Comparison of ENCODE assay signal across 25 mouse cellular contexts in genomic region chr16:4012882-4013570, GRCm38 (mm10). TPM values are rescaled to one million over a fixed set of nuclear protein-coding genes. Genes with fewer than 3 reads are reported as not detected.
A peak's percentile ranks its signal among the peaks of the same experiment; 100 is the strongest.
DNase-seq lines count a peak whose midpoint lies in the region; ATAC-seq and TF ChIP-seq lines count a peak whose summit lies in the region.
"Had no signal": no experiment of that assay in that cellular context is flagged by ENCODE, and none has a peak within 500 bp of the region (broad histone marks: within the 10 kb centered on the region; RNA-seq: fewer than 3 reads in every experiment).

No protein-coding gene starts in this region.

- DNase-seq in cerebellum, adult 9-11 months, result no peak
- no peak for DNase-seq in right cerebral cortex, adult 18-20 months
- no peak for DNase-seq in right cerebral cortex, postnatal 36 days (ENCODE audit: low spot score in 2 of 2)
- DNase-seq: adrenal gland, postnatal 25 days; cerebellum, adult 18-20 months; forebrain, postnatal 0 days; gastrocnemius, postnatal 36 days; heart, postnatal 4 days; kidney, postnatal 36 days; lung, embryonic 14.5 days; lung, postnatal 36 days; right cerebral cortex, postnatal 14 days; thymus, postnatal 14 days had no signal

- peak overlapping the region; percentile 34; the same call in 1 of the 2 replicates for H3K27ac ChIP-seq in bone marrow, adult 2 months (ENCODE audit: control insufficient read depth, insufficient read depth, low read depth, low read length, poor library complexity)
- H3K27ac ChIP-seq in liver, embryonic 12.5 days, result peak overlapping the region; percentile 82
- H3K27ac ChIP-seq: forebrain, embryonic 10.5 days; heart, embryonic 15.5 days; hindbrain, embryonic 14.5 days; limb, embryonic 13.5 days had no signal

- no peaks in the 10 kb centered on the region for H3K36me3 ChIP-seq in liver, embryonic 12.5 days
- H3K36me3 ChIP-seq: forebrain, embryonic 10.5 days; heart, embryonic 15.5 days; limb, embryonic 13.5 days had no signal

- H3K9ac ChIP-seq in liver, embryonic 12.5 days, result peak overlapping the region; percentile 10; the same call in 1 of the 2 replicates
- H3K9ac ChIP-seq: forebrain, postnatal 0 days; heart, embryonic 15.5 days; hindbrain, embryonic 14.5 days; limb, embryonic 13.5 days; lung, embryonic 14.5 days had no signal

- no peak for TF ChIP-seq POLR2A in bone marrow, adult 2 months (IDR thresholded peaks at IDR 0.05; ENCODE audit: borderline replicate concordance, control insufficient read depth, low read depth, low read length)

- no peak for TF ChIP-seq CTCF in bone marrow, adult 2 months (IDR thresholded peaks at IDR 0.05; ENCODE audit: control insufficient read depth, insufficient read depth, low read length)

- ATAC-seq in erythroid progenitor cell, adult 5-6 weeks (replicated peaks; ENCODE audit: low FRiP score, poor library complexity, severe bottlenecking), result peak; percentile 96
- peak; percentile 97 for ATAC-seq in liver, embryonic 12.5 days
- peak; percentile 76 for ATAC-seq in megakaryocyte progenitor cell, adult 5-6 weeks (replicated peaks; ENCODE audit: poor library complexity)
- ATAC-seq: CD4-positive, CD25-positive, alpha-beta regulatory T cell, adult 4 months; forebrain, postnatal 0 days had no signal

- no peak overlapping the region for H3K4me3 ChIP-seq in bone marrow, adult 2 months (replicated peaks; ENCODE audit: control insufficient read depth, low read depth, low read length)
- no peak overlapping the region for H3K4me3 ChIP-seq in liver, embryonic 12.5 days
- H3K4me3 ChIP-seq: forebrain, embryonic 10.5 days; heart, embryonic 15.5 days; limb, embryonic 13.5 days had no signal

- H3K27me3 ChIP-seq in liver, embryonic 12.5 days (replicated peaks), result no peaks in the 10 kb centered on the region
- H3K27me3 ChIP-seq: heart, embryonic 15.5 days; limb, embryonic 13.5 days had no signal

- H3K4me1 ChIP-seq in bone marrow, adult 2 months (ENCODE audit: control insufficient read depth, insufficient read depth, low read length), result no peaks in the 10 kb centered on the region; the same call in 1 of the 2 replicates
- peaks cover 36% of the 10 kb centered on the region for H3K4me1 ChIP-seq in liver, embryonic 12.5 days
- H3K4me1 ChIP-seq: forebrain, embryonic 10.5 days; heart, embryonic 15.5 days; limb, embryonic 13.5 days had no signal

- H3K4me2 ChIP-seq in liver, embryonic 12.5 days, result peak overlapping the region; percentile 56
- H3K4me2 ChIP-seq: heart, embryonic 15.5 days; hindbrain, embryonic 14.5 days; limb, embryonic 13.5 days; lung, embryonic 14.5 days; midbrain, embryonic 11.5 days had no signal

- 0 out of 2 replicates have a peak, but pooled peaks cover 4% of the 10 kb centered on the region for H3K9me3 ChIP-seq in liver, embryonic 12.5 days (replicated peaks)
- H3K9me3 ChIP-seq: heart, embryonic 15.5 days had no signal

- 59% methylated on average over 4 of the region's 4 CpGs for WGBS in bone marrow, adult 2 months
- 25% methylated on average over 4 of the region's 4 CpGs for WGBS in liver, embryonic 12.5 days (ENCODE audit: insufficient replicate concordance)

RNA-seq across cellular contexts. Expression of gene Slx4, which starts 9.5 kb away (rescaled TPM):
- 9.5 and 14.5 TPM in 2 replicates for polyA plus RNA-seq in bone marrow, adult 2 months (2011; ENCODE audit: insufficient read depth, insufficient read length, low replicate concordance, missing spikeins)
- total RNA-seq in erythroid progenitor cell, adult 5-6 weeks (2015; ENCODE audit: low replicate concordance), result 42.5 and 48.2 TPM in 2 replicates
- 50.1 and 64.4 TPM in 2 replicates for total RNA-seq in erythroid progenitor cell, adult 5-6 weeks (2017; ENCODE audit: low replicate concordance)
- polyA plus RNA-seq in liver, embryonic 12.5 days (2016; fragmentation: Nextera tagmentation; extraction: Ambion mirVana), result 14.0 and 16.5 TPM in 2 replicates
- total RNA-seq in megakaryocyte progenitor cell, adult 5-6 weeks (2015), result 19.7 and 22.6 TPM in 2 replicates
- total RNA-seq in megakaryocyte progenitor cell, adult 5-6 weeks (2017), result 25.6 and 30.3 TPM in 2 replicates

RNA-seq across cellular contexts. Expression of gene Dnase1, which starts 23.7 kb away (rescaled TPM):
- 1.2 TPM in 1 of 2 replicates, not detected in the other for polyA plus RNA-seq in bone marrow, adult 2 months (2011; ENCODE audit: insufficient read depth, insufficient read length, low replicate concordance, missing spikeins)
- total RNA-seq in erythroid progenitor cell, adult 5-6 weeks (2015; ENCODE audit: low replicate concordance), result not detected in 2 replicates
- total RNA-seq in erythroid progenitor cell, adult 5-6 weeks (2017; ENCODE audit: low replicate concordance), result not detected in 2 replicates
- 2.1 and 3.2 TPM in 2 replicates for polyA plus RNA-seq in liver, embryonic 12.5 days (2016; fragmentation: Nextera tagmentation; extraction: Ambion mirVana)
- total RNA-seq in megakaryocyte progenitor cell, adult 5-6 weeks (2015), result not detected in 2 replicates
- 0.57 and 1.00 TPM in 2 replicates for total RNA-seq in megakaryocyte progenitor cell, adult 5-6 weeks (2017)
- total RNA-seq: adrenal gland, postnatal 25 days; forebrain, postnatal 0 days; gastrocnemius, postnatal 36 days; heart, postnatal 4 days; left cerebral cortex, adult 18-20 months; left cerebral cortex, postnatal 25 days had no signal

RNA-seq across cellular contexts. Expression of gene Nlrc3, which starts 36.6 kb away (rescaled TPM):
- polyA plus RNA-seq in bone marrow, adult 2 months (2011; ENCODE audit: insufficient read depth, insufficient read length, low replicate concordance, missing spikeins), result 2.9 and 3.0 TPM in 2 replicates
- total RNA-seq in erythroid progenitor cell, adult 5-6 weeks (2015; ENCODE audit: low replicate concordance), result 0.84 and 1.1 TPM in 2 replicates
- total RNA-seq in erythroid progenitor cell, adult 5-6 weeks (2017; ENCODE audit: low replicate concordance), result 0.45 and 1.9 TPM in 2 replicates
- polyA plus RNA-seq in liver, embryonic 12.5 days (2016; fragmentation: Nextera tagmentation; extraction: Ambion mirVana), result 0.38 and 0.55 TPM in 2 replicates
- total RNA-seq in megakaryocyte progenitor cell, adult 5-6 weeks (2015), result 0.39 and 1.0 TPM in 2 replicates
- total RNA-seq in megakaryocyte progenitor cell, adult 5-6 weeks (2017), result 0.29 and 1.1 TPM in 2 replicates
